Mouse (Mus musculus) megakaryocyte-erythroid progenitor cell, adult 5-6 weeks (primary cell): Measurements from ENCODE around the gene Usp6nl. TPM values are rescaled to one million over a fixed set of nuclear protein-coding genes. Genes with fewer than 3 reads are reported as not detected.
A peak's percentile ranks its signal among the peaks of the same experiment; 100 is the strongest.

Source experiments
- ATAC-seq: replicated peaks from 2 replicates; pipeline ENCODE4 v1.8.0; 2016; ENCODE audit warnings: mild to moderate bottlenecking, inconsistent platforms; ENCODE audit not compliant: severe bottlenecking, poor library complexity, low FRiP score, low TSS enrichment
- total RNA-seq, 2 experiments: library from RNA; stranded (forward) in 1 of 2; stranded (reverse) in 1 of 2; fragments of 200-1000, 215-1000 nt in 1 of 2; fragments of >200 nt in 1 of 2; fragmentation: Nextera tagmentation in 1 of 2; gene quantifications; 2 replicates each; pipeline ENCODE4 v1.2.3; 2014 to 2017

Gene Usp6nl
- total RNA-seq, 2 experiments from 2014 or later: 38.6 to 53.7 TPM

- no peak for ATAC-seq
These were observed 132.6 kb downstream of the Usp6nl start for GRCm38 (mm10) chr2:6454941-6455516.

GRCm38 (mm10) chr2:6459282-6460047, 137.0 kb downstream of the Usp6nl start:
- ATAC-seq: no peak

- ATAC-seq: no peak
These were observed 139.8 kb downstream of the Usp6nl start for GRCm38 (mm10) chr2:6462306-6462705.

- no peak for ATAC-seq
These were observed 141.6 kb downstream of the Usp6nl start for GRCm38 (mm10) chr2:6463772-6464661.

GRCm38 (mm10) chr2:6466396-6466795, 143.9 kb downstream of the Usp6nl start:
- ATAC-seq: no peak

- ATAC-seq: no peak
These were observed 144.9 kb downstream of the Usp6nl start for GRCm38 (mm10) chr2:6467318-6467717.

GRCm38 (mm10) chr2:6469164-6469563, 146.7 kb downstream of the Usp6nl start:
- ATAC-seq: peak; percentile 87

GRCm38 (mm10) chr2:6471110-6471611, 148.7 kb downstream of the Usp6nl start:
- no peak for ATAC-seq

- peak; percentile 65 for ATAC-seq
These were observed 151.4 kb downstream of the Usp6nl start for GRCm38 (mm10) chr2:6473829-6474228.

GRCm38 (mm10) chr2:6477884-6478283, 155.4 kb downstream of the Usp6nl start:
- ATAC-seq: no peak

GRCm38 (mm10) chr2:6478361-6478965, 156.0 kb downstream of the Usp6nl start:
- 0 out of 2 replicates have a peak, but pooled peaks have one; percentile 4 for ATAC-seq

GRCm38 (mm10) chr2:6478966-6479391, 156.5 kb downstream of the Usp6nl start:
- ATAC-seq: peak; percentile 73

- ATAC-seq: no peak
These were observed 157.2 kb downstream of the Usp6nl start for GRCm38 (mm10) chr2:6479620-6480019.

GRCm38 (mm10) chr2:6481966-6482365, 159.5 kb downstream of the Usp6nl start:
- no peak for ATAC-seq

- ATAC-seq: no peak
These were observed 159.9 kb downstream of the Usp6nl start for GRCm38 (mm10) chr2:6482411-6482810.

- no peak for ATAC-seq
These were observed 160.9 kb downstream of the Usp6nl start for GRCm38 (mm10) chr2:6483081-6483992.

GRCm38 (mm10) chr2:6484179-6484578, 161.7 kb downstream of the Usp6nl start:
- ATAC-seq: no peak
